Mouse (Mus musculus) embryonic facial prominence, embryonic 12.5 days (tissue): ENCODE measurements around the gene Wdr48. TPM values are rescaled to one million over a fixed set of nuclear protein-coding genes. Genes with fewer than 3 reads are reported as not detected.

Experiments used
- ATAC-seq: fragments of 200-750 bp; cut with Nextera tagmentation; 2 replicates; pipeline ENCODE4 v1.8.0; 2017; ENCODE audit not compliant: insufficient number of reproducible peaks, insufficient read depth, low FRiP score, low TSS enrichment
- H3K27ac ChIP-seq: fragments of 300-500 bp; sonication (generic); 2 replicates; pipeline ENCODE4 v1.5.1; 2016; ENCODE audit warnings: mild to moderate bottlenecking
- H3K27me3 ChIP-seq: fragments of 300-500 bp; sonication (generic); 2 replicates; pipeline ENCODE4 v1.6.1; 2016; ENCODE audit warnings: mild to moderate bottlenecking, moderate library complexity
- H3K36me3 ChIP-seq: fragments of 300-500 bp; sonication (generic); 2 replicates; pipeline ENCODE4 v1.6.1; 2016; ENCODE audit warnings: mild to moderate bottlenecking
- H3K4me1 ChIP-seq: fragments of 300-500 bp; sonication (generic); 2 replicates; pipeline ENCODE4 v1.6.1; 2016
- H3K4me2 ChIP-seq: fragments of 300-500 bp; sonication (generic); replicated peaks from 2 replicates; pipeline ENCODE4 v1.6.1; 2016; ENCODE audit warnings: mild to moderate bottlenecking, moderate library complexity
- H3K4me3 ChIP-seq: fragments of 300-500 bp; sonication (generic); 2 replicates; pipeline ENCODE4 v1.5.1; 2016; ENCODE audit warnings: mild to moderate bottlenecking
- H3K9ac ChIP-seq: fragments of 300-500 bp; sonication (generic); 2 replicates; pipeline ENCODE4 v1.6.1; 2016; ENCODE audit warnings: mild to moderate bottlenecking, moderate library complexity
- H3K9me3 ChIP-seq: fragments of 300-500 bp; sonication (generic); 2 replicates; pipeline ENCODE4 v1.6.1; 2016; ENCODE audit warnings: mild to moderate bottlenecking, moderate library complexity
- WGBS: fragments of 180-500 bp; shearing (Covaris S2); methylation state at CpG from one replicate; pipeline ENCODE4 v1.1.7; 2016; 5-methylcytosine and 5-hydroxymethylcytosine counted together
- polyA plus RNA-seq: library from polyadenylated mRNA; unstranded; fragments of >200 nt; fragmentation: Nextera tagmentation; extraction: Ambion mirVana; gene quantifications from 2 replicates; pipeline ENCODE4 v1.2.1, GENCODE M21; 2016

Wdr48 gene
- 65.1 and 69.6 TPM in 2 replicates for polyA plus RNA-seq

GRCm38 (mm10) chr9:119894339-119895009, at the start of gene Wdr48:
TSS of gene Wdr48 (plus strand) at chr9:119894878.
- H3K4me2 ChIP-seq = peak within 1 kb of the TSS; percentile 91
- peak within 1 kb of the TSS; percentile 100 for H3K4me3 ChIP-seq
- WGBS = 4% methylated on average over 33 of the region's 34 CpGs
- H3K36me3 ChIP-seq = no peaks in the 10 kb centered on the region
- H3K9me3 ChIP-seq = no peaks in the 10 kb centered on the region
- ATAC-seq = peak; percentile 100
- peaks cover 10% of the 10 kb centered on the region for H3K4me1 ChIP-seq
- peak within 1 kb of the TSS; percentile 93 for H3K9ac ChIP-seq
- peak within 1 kb of the TSS; percentile 83 for H3K27ac ChIP-seq
- H3K27me3 ChIP-seq = no peaks in the 10 kb centered on the region

GRCm38 (mm10) chr9:119847187-119847586, 47.5 kb upstream of the Wdr48 start:
- H3K4me1 ChIP-seq = peaks cover 9% of the 10 kb centered on the region
- 0 out of 2 replicates have a peak, but pooled peaks cover 6% of the 10 kb centered on the region for H3K27me3 ChIP-seq
- 72% methylated on average over 6 of the region's 6 CpGs for WGBS

GRCm38 (mm10) chr9:119848671-119849070, 46.0 kb upstream of the Wdr48 start:
- H3K9me3 ChIP-seq = no peaks in the 10 kb centered on the region
- 0 out of 2 replicates have a peak, but pooled peaks cover 6% of the 10 kb centered on the region for H3K27me3 ChIP-seq
- 35% methylated on average over 7 of the region's 7 CpGs for WGBS
- peaks cover 5% of the 10 kb centered on the region; the same call in 1 of the 2 replicates for H3K4me1 ChIP-seq
- no peak overlapping the region for H3K4me3 ChIP-seq
- no peak overlapping the region for H3K9ac ChIP-seq
- no peaks in the 10 kb centered on the region for H3K36me3 ChIP-seq
- no peak overlapping the region for H3K27ac ChIP-seq
- no peak for ATAC-seq
- no peak overlapping the region for H3K4me2 ChIP-seq

More at GRCm38 (mm10) chr9:119847187-119847586, 47.5 kb upstream of the Wdr48 start:
- no peak overlapping the region for H3K4me2 ChIP-seq
- H3K9ac ChIP-seq = no peak overlapping the region
- no peaks in the 10 kb centered on the region for H3K9me3 ChIP-seq
- no peak for ATAC-seq
- H3K36me3 ChIP-seq = no peaks in the 10 kb centered on the region
- no peak overlapping the region for H3K4me3 ChIP-seq
- no peak overlapping the region for H3K27ac ChIP-seq

- no peak for ATAC-seq
- 27% methylated on average over 8 of the region's 8 CpGs for WGBS
- 0 out of 2 replicates have a peak, but pooled peaks cover 6% of the 10 kb centered on the region for H3K27me3 ChIP-seq
Observed at GRCm38 (mm10) chr9:119849214-119849613, 45.5 kb upstream of the Wdr48 start.

GRCm38 (mm10) chr9:119852347-119853030, 42.2 kb upstream of the Wdr48 start:
- Histone ChIP-seq H3K36me3 (no peaks in the 10 kb centered on the region), H3K4me1 (no peaks in the 10 kb centered on the region), H3K4me3 (no peak overlapping the region), H3K4me2 (no peak overlapping the region), H3K9me3 (no peaks in the 10 kb centered on the region), H3K27me3 (0 out of 2 replicates have a peak, but pooled peaks cover 6% of the 10 kb centered on the region), H3K27ac (no peak overlapping the region), H3K9ac (no peak overlapping the region)
- WGBS = 60% methylated on average over 10 of the region's 10 CpGs
- ATAC-seq = no peak

More at GRCm38 (mm10) chr9:119849214-119849613, 45.5 kb upstream of the Wdr48 start:
- H3K9me3 ChIP-seq = no peaks in the 10 kb centered on the region
- no peak overlapping the region for H3K9ac ChIP-seq
- no peak overlapping the region for H3K4me2 ChIP-seq
- H3K27ac ChIP-seq = no peak overlapping the region
- H3K36me3 ChIP-seq = no peaks in the 10 kb centered on the region
- H3K4me3 ChIP-seq = no peak overlapping the region
- H3K4me1 ChIP-seq = peaks cover 5% of the 10 kb centered on the region; the same call in 1 of the 2 replicates

GRCm38 (mm10) chr9:119853071-119853846, 41.4 kb upstream of the Wdr48 start:
- Histone ChIP-seq H3K4me1 (no peaks in the 10 kb centered on the region), H3K4me3 (no peak overlapping the region), H3K36me3 (no peaks in the 10 kb centered on the region), H3K27me3 (0 out of 2 replicates have a peak, but pooled peaks cover 6% of the 10 kb centered on the region), H3K4me2 (no peak overlapping the region), H3K27ac (no peak overlapping the region), H3K9me3 (no peaks in the 10 kb centered on the region), H3K9ac (no peak overlapping the region)
- ATAC-seq = no peak
- WGBS = 70% methylated on average over 2 of the region's 2 CpGs

- whole genome bisulfite sequencing = 47% methylated on average over 8 of the region's 8 CpGs
Observed at GRCm38 (mm10) chr9:119854170-119854569, 40.5 kb upstream of the Wdr48 start.

GRCm38 (mm10) chr9:119887144-119887901, 7.4 kb upstream of the Wdr48 start:
- Histone ChIP-seq H3K4me2 (no peak overlapping the region), H3K9me3 (no peaks in the 10 kb centered on the region), H3K36me3 (no peaks in the 10 kb centered on the region), H3K4me1 (no peaks in the 10 kb centered on the region), H3K9ac (no peak overlapping the region), H3K27ac (no peak overlapping the region), H3K27me3 (no peaks in the 10 kb centered on the region), H3K4me3 (no peak overlapping the region)
- WGBS = 76% methylated on average over 4 of the region's 4 CpGs
- ATAC-seq = no peak

More at GRCm38 (mm10) chr9:119854170-119854569, 40.5 kb upstream of the Wdr48 start:
- H3K4me1 ChIP-seq = no peaks in the 10 kb centered on the region
- H3K9ac ChIP-seq = no peak overlapping the region
- no peak overlapping the region for H3K27ac ChIP-seq
- H3K27me3 ChIP-seq = no peaks in the 10 kb centered on the region
- no peak overlapping the region for H3K4me3 ChIP-seq
- no peaks in the 10 kb centered on the region for H3K9me3 ChIP-seq
- no peak for ATAC-seq
- H3K4me2 ChIP-seq = no peak overlapping the region
- H3K36me3 ChIP-seq = no peaks in the 10 kb centered on the region

GRCm38 (mm10) chr9:119888843-119889246, 5.8 kb upstream of the Wdr48 start:
- no peak overlapping the region for H3K27ac ChIP-seq
- no peak overlapping the region for H3K4me3 ChIP-seq
- no peak for ATAC-seq
- H3K9me3 ChIP-seq = no peaks in the 10 kb centered on the region
- no peaks in the 10 kb centered on the region for H3K27me3 ChIP-seq
- no peak overlapping the region for H3K9ac ChIP-seq
- 48% methylated on average over 2 of the region's 2 CpGs for WGBS
- H3K36me3 ChIP-seq = no peaks in the 10 kb centered on the region
- no peaks in the 10 kb centered on the region for H3K4me1 ChIP-seq
- H3K4me2 ChIP-seq = no peak overlapping the region

GRCm38 (mm10) chr9:119889446-119889845, 5.2 kb upstream of the Wdr48 start:
- H3K9ac ChIP-seq = no peak overlapping the region
- H3K4me2 ChIP-seq = no peak overlapping the region
- H3K9me3 ChIP-seq = no peaks in the 10 kb centered on the region
- ATAC-seq = no peak
- 82% methylated on average over 9 of the region's 9 CpGs for WGBS
- H3K4me1 ChIP-seq = no peaks in the 10 kb centered on the region
- H3K4me3 ChIP-seq = no peak overlapping the region
- no peak overlapping the region for H3K27ac ChIP-seq
- H3K36me3 ChIP-seq = no peaks in the 10 kb centered on the region
- no peaks in the 10 kb centered on the region for H3K27me3 ChIP-seq

GRCm38 (mm10) chr9:119890692-119891091, 4.0 kb upstream of the Wdr48 start:
- WGBS = 46% methylated on average over 2 of the region's 2 CpGs
- no peak overlapping the region for H3K9ac ChIP-seq

More at GRCm38 (mm10) chr9:119890692-119891091, 4.0 kb upstream of the Wdr48 start:
- Histone ChIP-seq H3K36me3 (no peaks in the 10 kb centered on the region), H3K4me2 (no peak overlapping the region), H3K4me1 (peaks cover 4% of the 10 kb centered on the region), H3K9me3 (no peaks in the 10 kb centered on the region), H3K4me3 (no peak overlapping the region), H3K27me3 (no peaks in the 10 kb centered on the region), H3K27ac (no peak overlapping the region)
- ATAC-seq = no peak
